Mouse (Mus musculus): ENCODE measurements at regions not wholly inside any gene's neighbourhood (a gene's known extent, or its start where the extent isn't known, plus 50 kb on each side); places are given as distances from the start of the nearest gene placed in this dataset.
A peak's percentile ranks its signal among the peaks of the same experiment; 100 is the strongest.

- DNase-seq (ENCODE audit: low read depth, low spot score), result peak; percentile 91
Measured at GRCm38 (mm10) chrX:77432846-77433810, 77.7 kb upstream of the Tbl1x start.

GRCm38 (mm10) chrX:77433811-77434192, 77.0 kb upstream of the Tbl1x start:
- no peak for DNase-seq (ENCODE audit: low read depth, low spot score)

GRCm38 (mm10) chrX:77443852-77444492, 66.8 kb upstream of the Tbl1x start:
- no peak for DNase-seq (ENCODE audit: low read depth, low spot score)

- no peak for DNase-seq (ENCODE audit: low read depth, low spot score)
Measured at GRCm38 (mm10) chrX:77446755-77447154, 64.1 kb upstream of the Tbl1x start.

GRCm38 (mm10) chrX:77451977-77452675, 58.7 kb upstream of the Tbl1x start:
- peak; percentile 1 for DNase-seq (ENCODE audit: low read depth, low spot score)

All from embryo, embryonic 11.5 days (tissue).